Mouse (Mus musculus): Measurements from ENCODE around the gene Idi2. TPM values are rescaled to one million over a fixed set of nuclear protein-coding genes. Genes with fewer than 3 reads are reported as not detected.

Idi2 gene
- total and polyA plus RNA-seq, 3 experiments, result not detected

DNA sequence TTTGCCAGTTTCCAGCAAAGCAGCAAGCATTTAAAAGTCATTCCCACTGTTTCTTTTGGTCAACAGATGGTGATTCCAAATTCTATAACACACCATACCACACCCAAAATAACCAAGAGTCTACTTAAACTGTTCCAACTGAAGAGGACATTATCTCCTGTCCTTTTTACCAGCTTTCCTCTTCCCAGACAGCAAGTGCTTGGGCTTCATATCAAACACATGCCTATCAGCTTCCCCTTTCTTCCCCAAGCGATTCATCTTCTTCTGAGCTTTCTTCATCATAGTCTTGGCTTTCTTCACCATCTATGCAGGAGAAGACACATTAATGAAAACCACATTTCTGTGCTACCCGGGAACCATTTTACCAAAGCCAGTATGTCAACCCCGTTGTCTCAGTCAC, 20.3 kb downstream of the Idi2 start:
- Histone ChIP-seq H3K79me2 (replicated peaks; ENCODE audit: control insufficient read depth, extremely low read depth, insufficient read depth, poor library complexity, severe bottlenecking) (no peaks in the 10 kb centered on the region), H3K9me3 (replicated peaks; ENCODE audit: low read length) (no peaks in the 10 kb centered on the region), H3K36me3 (replicated peaks in 1 of 2; ENCODE audit: control insufficient read depth in 1 of 2, insufficient read depth in 1 of 2, low read length in 1 of 2) (peaks cover 75 to 96% of the 10 kb centered on the region in 2 experiments), H3K4me2 (ENCODE audit: insufficient read depth, low read depth, poor library complexity, severe bottlenecking) (no peak overlapping the region), H3K4me3 (replicated peaks in 1 of 3; ENCODE audit: low read depth in 2 of 3, low read length in 2 of 3, poor library complexity in 1 of 3) (no peak overlapping the region), H3K27me3 (replicated peaks) (no peaks in the 10 kb centered on the region), H3K27ac (ENCODE audit: insufficient read depth, low read depth) (no peak overlapping the region), H3K9ac (ENCODE audit: insufficient read depth, low read depth) (no peak overlapping the region), H3K4me1 (ENCODE audit: control insufficient read depth in 1 of 2, insufficient read depth in 2 of 2) (no peaks in the 10 kb centered on the region)
- dilution Hi-C loops (cut with MboI; ENCODE audit: extremely low pct_ligation_motif_present, extremely low pct_unique_long_range_greater_than_20kb, low sequenced_read_pairs) (no loop called here), in situ Hi-C loops (cut with MboI; ENCODE audit: low pct_ligation_motif_present, low pct_unique_long_range_greater_than_20kb, low sequenced_read_pairs) (no loop called here)
- no peak for DNase-seq (ENCODE audit: extremely low read depth)
- TF ChIP-seq EP300 (IDR thresholded peaks at IDR 0.05; ENCODE audit: low read length) (no peak), RAD21 (IDR thresholded peaks at IDR 0.05; ENCODE audit: low read depth, low read length) (no peak), ZNF384 (IDR thresholded peaks at IDR 0.05; ENCODE audit: low read depth, low read length) (no peak), POLR2AphosphoS2 (IDR thresholded peaks at IDR 0.05; ENCODE audit: low read depth, low read length) (no peak), USF1 (IDR thresholded peaks at IDR 0.05; ENCODE audit: low read depth, low read length) (no peak), NELFE (IDR thresholded peaks at IDR 0.05; ENCODE audit: low read depth, low read length) (no peak), ZMIZ1 (IDR thresholded peaks at IDR 0.05; ENCODE audit: low read depth, low read length) (no peak), SIN3A (IDR thresholded peaks at IDR 0.05; ENCODE audit: low read length) (no peak), TBP (conservative IDR thresholded peaks at IDR 0.05; ENCODE audit: low read depth, low read length) (no peak), POLR2A (IDR thresholded peaks at IDR 0.05; ENCODE audit: low read depth, low read length) (no peak), E2F4 (IDR thresholded peaks at IDR 0.05; ENCODE audit: insufficient replicate concordance, low read depth, low read length) (no peak), MAZ (IDR thresholded peaks at IDR 0.05; ENCODE audit: low read depth, low read length) (no peak), MAFK (IDR thresholded peaks at IDR 0.05; ENCODE audit: insufficient replicate concordance, low read length) (no peak), NRF1 (IDR thresholded peaks at IDR 0.05; ENCODE audit: low read depth, low read length) (no peak), BHLHE40 (IDR thresholded peaks at IDR 0.05; ENCODE audit: low read depth, low read length) (no peak), USF2 (conservative IDR thresholded peaks at IDR 0.05; ENCODE audit: low read depth, low read length) (no peak)

DNA sequence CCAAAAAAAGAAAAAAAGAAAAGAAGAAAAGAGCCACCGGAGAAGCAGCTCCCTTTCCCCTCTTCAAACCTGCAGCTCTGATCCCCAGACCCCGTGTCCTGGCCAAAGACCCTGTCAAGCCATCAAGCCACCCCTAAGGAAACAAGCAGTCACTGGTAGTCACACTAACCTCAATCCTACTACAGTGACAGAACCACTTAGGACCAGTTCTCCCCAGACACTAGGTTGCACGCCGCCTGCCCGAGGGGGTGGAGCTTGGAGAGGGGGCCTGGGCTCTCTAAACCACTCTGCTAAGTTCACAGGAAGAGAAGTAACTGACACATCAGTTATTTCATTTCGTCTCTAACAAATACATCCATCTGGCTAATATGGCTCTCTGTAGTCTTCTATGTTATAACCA, 39.6 kb downstream of the Idi2 start:
- Histone ChIP-seq H3K27ac (ENCODE audit: insufficient read depth, low read depth) (no peak overlapping the region), H3K27me3 (replicated peaks) (no peaks in the 10 kb centered on the region), H3K4me3 (replicated peaks in 1 of 3; ENCODE audit: low read depth in 2 of 3, low read length in 2 of 3, poor library complexity in 1 of 3) (no peak overlapping the region), H3K36me3 (replicated peaks in 1 of 2; ENCODE audit: control insufficient read depth in 1 of 2, insufficient read depth in 1 of 2, low read length in 1 of 2) (peaks cover 34 to 56% of the 10 kb centered on the region in 2 experiments), H3K79me2 (replicated peaks; ENCODE audit: control insufficient read depth, extremely low read depth, insufficient read depth, poor library complexity, severe bottlenecking) (peaks cover 74% of the 10 kb centered on the region), H3K4me1 (ENCODE audit: control insufficient read depth in 1 of 2, insufficient read depth in 2 of 2) (peaks cover 5 to 20% of the 10 kb centered on the region in 2 experiments; a peak in 2 of 4 replicates), H3K9ac (ENCODE audit: insufficient read depth, low read depth) (no peak overlapping the region), H3K4me2 (ENCODE audit: insufficient read depth, low read depth, poor library complexity, severe bottlenecking) (no peak overlapping the region), H3K9me3 (replicated peaks; ENCODE audit: low read length) (no peaks in the 10 kb centered on the region)
- TF ChIP-seq SIN3A (IDR thresholded peaks at IDR 0.05; ENCODE audit: low read length), result no peak
- no peak for TF ChIP-seq USF1 (IDR thresholded peaks at IDR 0.05; ENCODE audit: low read depth, low read length)
- no peak for TF ChIP-seq POLR2AphosphoS2 (IDR thresholded peaks at IDR 0.05; ENCODE audit: low read depth, low read length)
- no peak for TF ChIP-seq GABPA (IDR thresholded peaks at IDR 0.05; ENCODE audit: insufficient replicate concordance, low read depth, low read length)
- TF ChIP-seq RCOR1 (conservative IDR thresholded peaks at IDR 0.05; ENCODE audit: low read depth, low read length), result no peak
- no peak for TF ChIP-seq ZNF384 (IDR thresholded peaks at IDR 0.05; ENCODE audit: low read depth, low read length)
- TF ChIP-seq MAFK (IDR thresholded peaks at IDR 0.05; ENCODE audit: insufficient replicate concordance, low read length), result no peak
- no peak for TF ChIP-seq TCF12 (IDR thresholded peaks at IDR 0.05; ENCODE audit: low read depth, low read length)
- no peak for TF ChIP-seq MEF2A (IDR thresholded peaks at IDR 0.05; ENCODE audit: borderline replicate concordance, low read depth, low read length)
- no peak for TF ChIP-seq POLR2A (IDR thresholded peaks at IDR 0.05; ENCODE audit: low read depth, low read length)
- no peak for TF ChIP-seq JUND (conservative IDR thresholded peaks at IDR 0.05; ENCODE audit: low read depth, low read length)
- no peak for TF ChIP-seq ZMIZ1 (IDR thresholded peaks at IDR 0.05; ENCODE audit: low read depth, low read length)
- in situ Hi-C loops (cut with MboI; ENCODE audit: low pct_ligation_motif_present, low pct_unique_long_range_greater_than_20kb, low sequenced_read_pairs), result no loop called here
- DNase-seq (ENCODE audit: extremely low read depth), result no peak
- dilution Hi-C loops (cut with MboI; ENCODE audit: extremely low pct_ligation_motif_present, extremely low pct_unique_long_range_greater_than_20kb, low sequenced_read_pairs), result no loop called here

Measured in CH12.LX (cell line).